In genomic region chr10:127899783-127900182, GRCm38 (mm10) we compare ENCODE assay signal across 22 mouse cellular contexts. TPM values are rescaled to one million over a fixed set of nuclear protein-coding genes. Genes with fewer than 3 reads are reported as not detected.
"Had no signal": no experiment of that assay in that cellular context is flagged by ENCODE, and none has a peak within 500 bp of the region (broad histone marks: within the 10 kb centered on the region; RNA-seq: fewer than 3 reads in every experiment).

No protein-coding gene starts in this region.

- H3K4me3 ChIP-seq: limb, embryonic 15.5 days; liver, embryonic 12.5 days; megakaryocyte, embryonic 14.5 days; midbrain, embryonic 15.5 days; neural tube, embryonic 12.5 days had no signal

- H3K27ac ChIP-seq: hindbrain, postnatal 0 days; limb, embryonic 15.5 days; liver, embryonic 12.5 days; midbrain, embryonic 15.5 days; neural tube, embryonic 12.5 days had no signal

- H3K27me3 ChIP-seq: limb, embryonic 15.5 days; liver, embryonic 12.5 days; midbrain, embryonic 15.5 days; neural tube, embryonic 12.5 days had no signal

- H3K4me2 ChIP-seq: limb, embryonic 15.5 days; liver, embryonic 12.5 days; lung, embryonic 14.5 days; midbrain, embryonic 11.5 days; midbrain, embryonic 15.5 days; neural tube, embryonic 12.5 days had no signal

- DNase-seq: layer of hippocampus, adult 9-11 months; layer of hippocampus, postnatal 36 days; lung, embryonic 14.5 days; lung, postnatal 10 days; lung, postnatal 4 days; right cerebral cortex, postnatal 14 days; thymus, adult 18-20 months; thymus, postnatal 14 days had no signal

- H3K9ac ChIP-seq: limb, embryonic 15.5 days; liver, embryonic 12.5 days; lung, embryonic 14.5 days; midbrain, embryonic 15.5 days; neural tube, embryonic 12.5 days had no signal

- H3K9me3 ChIP-seq: limb, embryonic 15.5 days; liver, embryonic 12.5 days; megakaryocyte, embryonic 14.5 days; midbrain, embryonic 15.5 days; neural tube, embryonic 12.5 days had no signal

- H3K36me3 ChIP-seq: limb, embryonic 15.5 days; liver, embryonic 12.5 days; midbrain, embryonic 15.5 days; neural tube, embryonic 12.5 days had no signal

- H3K4me1 ChIP-seq: limb, embryonic 15.5 days; liver, embryonic 12.5 days; megakaryocyte, embryonic 14.5 days; midbrain, embryonic 15.5 days; neural tube, embryonic 12.5 days had no signal

- ATAC-seq: hindbrain, postnatal 0 days; liver, embryonic 12.5 days; midbrain, embryonic 15.5 days had no signal

RNA-seq across cellular contexts. Expression of gene Sdr9c7, which starts 1.5 kb away (rescaled TPM):
- total RNA-seq: hindbrain, postnatal 0 days; layer of hippocampus, adult 18-20 months; layer of hippocampus, postnatal 36 days; left cerebral cortex, adult 8-10 months; left cerebral cortex, postnatal 25 days; monocyte, adult 5-6 weeks had no signal
- polyA plus RNA-seq: hindbrain, postnatal 0 days; intestine, embryonic 14.5 days; limb, embryonic 11.5 days; liver, embryonic 12.5 days; liver, embryonic 16.5 days; lung, embryonic 14.5 days; midbrain, embryonic 11.5 days; midbrain, embryonic 15.5 days; neural tube, embryonic 12.5 days had no signal

RNA-seq across cellular contexts. Expression of gene Rdh7, which starts 11.2 kb away (rescaled TPM):
- total RNA-seq: hindbrain, postnatal 0 days; layer of hippocampus, adult 18-20 months; layer of hippocampus, postnatal 36 days; left cerebral cortex, adult 8-10 months; left cerebral cortex, postnatal 25 days; monocyte, adult 5-6 weeks had no signal
- polyA plus RNA-seq: hindbrain, postnatal 0 days; limb, embryonic 11.5 days; limb, embryonic 15.5 days; liver, embryonic 12.5 days; lung, embryonic 14.5 days; midbrain, embryonic 11.5 days; midbrain, embryonic 15.5 days; neural tube, embryonic 12.5 days had no signal

RNA-seq across cellular contexts. Expression of gene Rdh16f2, which starts 33.5 kb away (rescaled TPM):
- total RNA-seq: hindbrain, postnatal 0 days; layer of hippocampus, adult 18-20 months; layer of hippocampus, postnatal 36 days; left cerebral cortex, adult 8-10 months; left cerebral cortex, postnatal 25 days; monocyte, adult 5-6 weeks had no signal
- polyA plus RNA-seq: hindbrain, postnatal 0 days; limb, embryonic 11.5 days; limb, embryonic 15.5 days; liver, embryonic 12.5 days; lung, embryonic 14.5 days; midbrain, embryonic 11.5 days; midbrain, embryonic 15.5 days; neural tube, embryonic 12.5 days had no signal

RNA-seq across cellular contexts. Expression of gene Rdh19, which starts 50.1 kb away (rescaled TPM):
- total RNA-seq: hindbrain, postnatal 0 days; layer of hippocampus, adult 18-20 months; layer of hippocampus, postnatal 36 days; left cerebral cortex, adult 8-10 months; left cerebral cortex, postnatal 25 days; monocyte, adult 5-6 weeks had no signal
- polyA plus RNA-seq: hindbrain, postnatal 0 days; intestine, embryonic 14.5 days; limb, embryonic 11.5 days; limb, embryonic 15.5 days; liver, embryonic 12.5 days; liver, embryonic 16.5 days; lung, embryonic 14.5 days; midbrain, embryonic 11.5 days; midbrain, embryonic 15.5 days; neural tube, embryonic 12.5 days had no signal
